Mouse (Mus musculus) bone marrow, adult 2 months (tissue): Measurements from ENCODE around the gene Miga1.

ENCODE experiments used
- CTCF ChIP-seq: fragments of 200-500 bp; IDR thresholded peaks from 2 replicates; pipeline ENCODE4 v1.5.1; 2011; ENCODE audit warnings: low read length, control low read depth; ENCODE audit not compliant: control insufficient read depth, insufficient read depth
- POLR2A ChIP-seq: fragments of 200-500 bp; IDR thresholded peaks from 2 replicates; pipeline ENCODE4 v1.6.1; 2011; ENCODE audit warnings: low read depth, mild to moderate bottlenecking, control low read depth, low read length, borderline replicate concordance; ENCODE audit not compliant: control insufficient read depth

DNA sequence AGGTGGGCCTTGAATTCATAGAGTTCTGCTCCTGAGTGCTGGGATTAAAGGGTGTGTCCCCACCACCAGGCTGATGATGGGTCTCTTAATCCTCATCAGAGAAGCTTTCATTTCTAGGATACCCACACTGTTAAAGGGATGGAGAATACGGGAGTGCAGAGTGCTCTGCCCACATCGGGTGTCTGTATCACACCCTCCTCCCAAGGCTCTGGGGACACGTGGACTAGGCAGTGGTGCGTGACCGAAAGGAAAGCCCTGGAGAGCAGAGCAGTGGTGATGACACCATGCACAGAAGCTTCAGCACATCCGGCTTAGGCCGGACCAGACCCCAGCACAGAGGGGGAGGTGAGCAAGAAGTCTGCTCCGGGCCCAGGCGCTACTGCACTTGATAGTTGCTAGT is 16.5 kb upstream of the Miga1 start:
- TF ChIP-seq CTCF (peak; percentile 1; the same call in 1 of the 2 replicates), POLR2A (no peak)
